Mouse (Mus musculus): ENCODE data around the gene Gm17334. TPM values are rescaled to one million over a fixed set of nuclear protein-coding genes. Genes with fewer than 3 reads are reported as not detected.
A peak's percentile ranks its signal among the peaks of the same experiment; 100 is the strongest.

Gene Gm17334
- total RNA-seq, 1 experiment = 0.22 TPM

GRCm38 (mm10) chr11:53783288-53783687 lies 10.3 kb upstream of the Gm17334 start:
- TF ChIP-seq MAFK (IDR thresholded peaks at IDR 0.05; ENCODE audit: insufficient read depth, low read depth, low read length) (no peak), ZC3H11A (IDR thresholded peaks at IDR 0.05; ENCODE audit: borderline replicate concordance, low read depth, low read length) (no peak), ZNF384 (IDR thresholded peaks at IDR 0.05; ENCODE audit: low read depth, low read length) (no peak), HCFC1 (IDR thresholded peaks at IDR 0.05; ENCODE audit: borderline replicate concordance, insufficient read depth, low read length) (no peak), CHD2 (IDR thresholded peaks at IDR 0.05; ENCODE audit: low read depth, low read length) (no peak)

GRCm38 (mm10) chr11:53781964-53782363 lies 9.0 kb upstream of the Gm17334 start:
- in situ Hi-C loops (cut with MboI; ENCODE audit: low sequenced_read_pairs in 2 of 2, unreplicated experiment in 2 of 2) = no loop called here
- H3K9me3 ChIP-seq (ENCODE audit: control insufficient read depth, insufficient read depth, low read depth, low read length) = no peaks in the 10 kb centered on the region
- H3K9ac ChIP-seq (ENCODE audit: insufficient read depth, low read depth, low read length, poor library complexity, severe bottlenecking) = no peak overlapping the region

More at GRCm38 (mm10) chr11:53783288-53783687, 10.3 kb upstream of the Gm17334 start:
- peak overlapping the region; percentile 33; the same call in 1 of the 2 replicates for H3K27ac ChIP-seq (ENCODE audit: insufficient read depth, low read depth, low read length, poor library complexity, severe bottlenecking)
- H3K4me1 ChIP-seq (ENCODE audit: control insufficient read depth in 2 of 2, insufficient read depth in 2 of 2, low read length in 2 of 2, poor library complexity in 1 of 2) = peaks cover 7 to 42% of the 10 kb centered on the region in 2 experiments
- H3K9me3 ChIP-seq (ENCODE audit: control insufficient read depth, insufficient read depth, low read depth, low read length) = no peaks in the 10 kb centered on the region
- no peak overlapping the region for H3K4me3 ChIP-seq (ENCODE audit: insufficient read depth in 1 of 2, low read depth in 1 of 2, low read length in 2 of 2, poor library complexity in 1 of 2, severe bottlenecking in 1 of 2)
- peaks cover 4% of the 10 kb centered on the region for H3K36me3 ChIP-seq (ENCODE audit: control insufficient read depth, insufficient read depth, low read length, poor library complexity, severe bottlenecking)
- no peak overlapping the region for H3K9ac ChIP-seq (ENCODE audit: insufficient read depth, low read depth, low read length, poor library complexity, severe bottlenecking)
- no peak for DNase-seq (ENCODE audit: low read depth, low spot score)
- in situ Hi-C loops (cut with MboI; ENCODE audit: low sequenced_read_pairs in 2 of 2, unreplicated experiment in 2 of 2) = no loop called here

GRCm38 (mm10) chr11:53781201-53781775 lies 8.3 kb upstream of the Gm17334 start:
- H3K36me3 ChIP-seq (ENCODE audit: control insufficient read depth, insufficient read depth, low read length, poor library complexity, severe bottlenecking) = peaks cover 20% of the 10 kb centered on the region
- H3K4me3 ChIP-seq (ENCODE audit: insufficient read depth in 1 of 2, low read depth in 1 of 2, low read length in 2 of 2, poor library complexity in 1 of 2, severe bottlenecking in 1 of 2) = no peak overlapping the region
- TF ChIP-seq ZC3H11A (IDR thresholded peaks at IDR 0.05; ENCODE audit: borderline replicate concordance, low read depth, low read length) (no peak), MAFK (IDR thresholded peaks at IDR 0.05; ENCODE audit: insufficient read depth, low read depth, low read length) (no peak), CHD2 (IDR thresholded peaks at IDR 0.05; ENCODE audit: low read depth, low read length) (no peak), ZNF384 (IDR thresholded peaks at IDR 0.05; ENCODE audit: low read depth, low read length) (no peak), HCFC1 (IDR thresholded peaks at IDR 0.05; ENCODE audit: borderline replicate concordance, insufficient read depth, low read length) (no peak)
- H3K27ac ChIP-seq (ENCODE audit: insufficient read depth, low read depth, low read length, poor library complexity, severe bottlenecking) = peak overlapping the region; percentile 70; the same call in 1 of the 2 replicates
- DNase-seq (ENCODE audit: low read depth, low spot score) = no peak
- no peaks in the 10 kb centered on the region for H3K9me3 ChIP-seq (ENCODE audit: control insufficient read depth, insufficient read depth, low read depth, low read length)
- H3K9ac ChIP-seq (ENCODE audit: insufficient read depth, low read depth, low read length, poor library complexity, severe bottlenecking) = no peak overlapping the region
- in situ Hi-C loops (cut with MboI; ENCODE audit: low sequenced_read_pairs in 2 of 2, unreplicated experiment in 2 of 2) = no loop called here
- peaks cover 7 to 41% of the 10 kb centered on the region in 2 experiments for H3K4me1 ChIP-seq (ENCODE audit: control insufficient read depth in 2 of 2, insufficient read depth in 2 of 2, low read length in 2 of 2, poor library complexity in 1 of 2)

More at GRCm38 (mm10) chr11:53781964-53782363, 9.0 kb upstream of the Gm17334 start:
- H3K36me3 ChIP-seq (ENCODE audit: control insufficient read depth, insufficient read depth, low read length, poor library complexity, severe bottlenecking) = peaks cover 14% of the 10 kb centered on the region
- DNase-seq (ENCODE audit: low read depth, low spot score) = no peak
- H3K4me1 ChIP-seq (ENCODE audit: control insufficient read depth in 2 of 2, insufficient read depth in 2 of 2, low read length in 2 of 2, poor library complexity in 1 of 2) = peaks cover 7 to 43% of the 10 kb centered on the region in 2 experiments
- TF ChIP-seq MAFK (IDR thresholded peaks at IDR 0.05; ENCODE audit: insufficient read depth, low read depth, low read length) = no peak
- TF ChIP-seq ZNF384 (IDR thresholded peaks at IDR 0.05; ENCODE audit: low read depth, low read length) = no peak
- TF ChIP-seq CHD2 (IDR thresholded peaks at IDR 0.05; ENCODE audit: low read depth, low read length) = no peak
- no peak for TF ChIP-seq HCFC1 (IDR thresholded peaks at IDR 0.05; ENCODE audit: borderline replicate concordance, insufficient read depth, low read length)
- TF ChIP-seq ZC3H11A (IDR thresholded peaks at IDR 0.05; ENCODE audit: borderline replicate concordance, low read depth, low read length) = no peak
- peak overlapping the region; percentile 38; the same call in 1 of the 2 replicates for H3K27ac ChIP-seq (ENCODE audit: insufficient read depth, low read depth, low read length, poor library complexity, severe bottlenecking)
- H3K4me3 ChIP-seq (ENCODE audit: insufficient read depth in 1 of 2, low read depth in 1 of 2, low read length in 2 of 2, poor library complexity in 1 of 2, severe bottlenecking in 1 of 2) = no peak overlapping the region

- no peaks in the 10 kb centered on the region for H3K9me3 ChIP-seq (ENCODE audit: control insufficient read depth, insufficient read depth, low read depth, low read length)
- no peak overlapping the region for H3K9ac ChIP-seq (ENCODE audit: insufficient read depth, low read depth, low read length, poor library complexity, severe bottlenecking)
- DNase-seq (ENCODE audit: low read depth, low spot score) = no peak
- H3K36me3 ChIP-seq (ENCODE audit: control insufficient read depth, insufficient read depth, low read length, poor library complexity, severe bottlenecking) = peaks cover 30% of the 10 kb centered on the region
- H3K4me1 ChIP-seq (ENCODE audit: control insufficient read depth in 2 of 2, insufficient read depth in 2 of 2, low read length in 2 of 2, poor library complexity in 1 of 2) = peaks cover 7 to 37% of the 10 kb centered on the region in 2 experiments
- no peak overlapping the region for H3K27ac ChIP-seq (ENCODE audit: insufficient read depth, low read depth, low read length, poor library complexity, severe bottlenecking)
- in situ Hi-C loops (cut with MboI; ENCODE audit: low sequenced_read_pairs in 2 of 2, unreplicated experiment in 2 of 2) = no loop called here
- H3K4me3 ChIP-seq (ENCODE audit: insufficient read depth in 1 of 2, low read depth in 1 of 2, low read length in 2 of 2, poor library complexity in 1 of 2, severe bottlenecking in 1 of 2) = no peak overlapping the region
- no peak for TF ChIP-seq ZC3H11A (IDR thresholded peaks at IDR 0.05; ENCODE audit: borderline replicate concordance, low read depth, low read length)
- TF ChIP-seq ZNF384 (IDR thresholded peaks at IDR 0.05; ENCODE audit: low read depth, low read length) = no peak
- no peak for TF ChIP-seq MAFK (IDR thresholded peaks at IDR 0.05; ENCODE audit: insufficient read depth, low read depth, low read length)
- no peak for TF ChIP-seq HCFC1 (IDR thresholded peaks at IDR 0.05; ENCODE audit: borderline replicate concordance, insufficient read depth, low read length)
Observed at GRCm38 (mm10) chr11:53780262-53780661, 7.3 kb upstream of the Gm17334 start.
